Mouse (Mus musculus) hindbrain, embryonic 16.5 days (tissue): ENCODE measurements around the gene Psenen. TPM values are rescaled to one million over a fixed set of nuclear protein-coding genes. Genes with fewer than 3 reads are reported as not detected.

Experiments used
- ATAC-seq: fragments of 200-750 bp; cut with Nextera tagmentation; 2 replicates; pipeline ENCODE4 v1.8.0; 2017; ENCODE audit warnings: moderate TSS enrichment, moderate library complexity
- H3K27ac ChIP-seq: fragments of 300-500 bp; sonication (generic); 2 replicates; pipeline ENCODE4 v1.5.1; 2014; ENCODE audit warnings: low read depth, mild to moderate bottlenecking, control low read depth, low read length, moderate library complexity
- H3K27me3 ChIP-seq: fragments of 300-500 bp; sonication (generic); replicated peaks from 2 replicates; pipeline ENCODE4 v1.6.1; 2014; ENCODE audit warnings: low read length; ENCODE audit not compliant: control insufficient read depth, insufficient read depth
- H3K36me3 ChIP-seq: fragments of 300-500 bp; sonication (generic); 2 replicates; pipeline ENCODE4 v1.6.1; 2014; ENCODE audit warnings: mild to moderate bottlenecking, low read length, moderate library complexity, mixed read lengths; ENCODE audit not compliant: control insufficient read depth, insufficient read depth
- H3K4me1 ChIP-seq: fragments of 300-500 bp; sonication (generic); 2 replicates; pipeline ENCODE4 v1.6.1; 2014; ENCODE audit warnings: low read depth, low read length; ENCODE audit not compliant: control insufficient read depth, insufficient read depth
- H3K4me2 ChIP-seq: fragments of 300-500 bp; sonication (generic); 2 replicates; pipeline ENCODE4 v1.6.1; 2014; ENCODE audit warnings: mild to moderate bottlenecking, low read length, control low read depth, moderate library complexity
- H3K4me3 ChIP-seq: fragments of 300-500 bp; sonication (generic); 2 replicates; pipeline ENCODE4 v1.5.1; 2014; ENCODE audit warnings: mild to moderate bottlenecking, low read length, control low read depth, moderate library complexity
- H3K9ac ChIP-seq: fragments of 300-500 bp; sonication (generic); 2 replicates; pipeline ENCODE4 v1.6.1; 2014; ENCODE audit warnings: low read depth, mild to moderate bottlenecking, control low read depth, low read length, moderate library complexity
- H3K9me3 ChIP-seq: fragments of 300-500 bp; sonication (generic); 2 replicates; pipeline ENCODE4 v1.6.1; 2014; ENCODE audit warnings: mild to moderate bottlenecking, low read length, moderate library complexity; ENCODE audit not compliant: control insufficient read depth
- WGBS: fragments of 180-500 bp; shearing (Covaris S2); extraction: QIAGEN DNeasy Blood & Tissue Kit; methylation state at CpG from one replicate; pipeline ENCODE4 v1.1.7; 2014; 5-methylcytosine and 5-hydroxymethylcytosine counted together
- polyA plus RNA-seq: library from polyadenylated mRNA; unstranded; fragments of >200 nt; fragmentation: Nextera tagmentation; extraction: Ambion mirVana; gene quantifications from 2 replicates; pipeline ENCODE4 v1.2.1, GENCODE M21; 2015

The Psenen gene
- polyA plus RNA-seq, 1 experiment from 2014 or later = 132 TPM

GRCm38 (mm10) chr7:30590927-30591604 is 27.6 kb upstream of the Psenen start:
- 82% methylated on average over 9 of the region's 9 CpGs for WGBS
- Histone ChIP-seq H3K27me3 (no peaks in the 10 kb centered on the region), H3K9me3 (no peaks in the 10 kb centered on the region), H3K27ac (no peak overlapping the region), H3K9ac (no peak overlapping the region), H3K4me3 (no peak overlapping the region), H3K4me1 (peaks cover 19% of the 10 kb centered on the region), H3K4me2 (no peak overlapping the region), H3K36me3 (peaks cover 3% of the 10 kb centered on the region; the same call in 1 of the 2 replicates)
- no peak for ATAC-seq

GRCm38 (mm10) chr7:30589435-30590301 is 26.2 kb upstream of the Psenen start:
- H3K4me2 ChIP-seq = peak overlapping the region; percentile 84
- 27% methylated on average over 40 of the region's 40 CpGs for whole genome bisulfite sequencing
- H3K27ac ChIP-seq = peak overlapping the region; percentile 93
- peak; percentile 62 for ATAC-seq
- no peaks in the 10 kb centered on the region for H3K9me3 ChIP-seq
- H3K27me3 ChIP-seq = no peaks in the 10 kb centered on the region
- peak overlapping the region; percentile 97 for H3K4me3 ChIP-seq
- peaks cover 15% of the 10 kb centered on the region for H3K36me3 ChIP-seq
- H3K4me1 ChIP-seq = peaks cover 19% of the 10 kb centered on the region
- H3K9ac ChIP-seq = peak overlapping the region; percentile 100

- H3K9ac ChIP-seq = peak within 1 kb of the TSS; percentile 100
- peak; percentile 96 for ATAC-seq
- no peaks in the 10 kb centered on the region for H3K27me3 ChIP-seq
- H3K36me3 ChIP-seq = peaks cover 18% of the 10 kb centered on the region
- H3K4me3 ChIP-seq = peak within 1 kb of the TSS; percentile 97
- H3K4me1 ChIP-seq = peaks cover 19% of the 10 kb centered on the region
- H3K27ac ChIP-seq = peak within 1 kb of the TSS; percentile 93
- WGBS = under 1% methylated on average over 53 of the region's 68 CpGs
- H3K4me2 ChIP-seq = peak within 1 kb of the TSS; percentile 84
- no peaks in the 10 kb centered on the region for H3K9me3 ChIP-seq
These were observed 25.4 kb upstream of the Psenen start, which contains the start of gene Kmt2b for GRCm38 (mm10) chr7:30588676-30589434. Gene Kmt2b (minus strand): TSS chr7:30588726.

GRCm38 (mm10) chr7:30587842-30588667 is 24.6 kb upstream of the Psenen start:
- peak; percentile 25 for ATAC-seq
- H3K4me2 ChIP-seq = peak overlapping the region; percentile 83
- peak overlapping the region; percentile 97 for H3K4me3 ChIP-seq
- H3K9ac ChIP-seq = peak overlapping the region; percentile 100
- peak overlapping the region; percentile 93 for H3K27ac ChIP-seq
- no peaks in the 10 kb centered on the region for H3K27me3 ChIP-seq
- H3K36me3 ChIP-seq = peaks cover 26% of the 10 kb centered on the region
- H3K4me1 ChIP-seq = peaks cover 19% of the 10 kb centered on the region
- no peaks in the 10 kb centered on the region for H3K9me3 ChIP-seq
- 0% methylated on average over 56 of the region's 67 CpGs for WGBS

- peak overlapping the region; percentile 27; the same call in 1 of the 2 replicates for H3K9ac ChIP-seq
- H3K4me3 ChIP-seq = no peak overlapping the region
- no peak for ATAC-seq
- peaks cover 19% of the 10 kb centered on the region for H3K4me1 ChIP-seq
- 88% methylated on average over 28 of the region's 28 CpGs for WGBS
- H3K27ac ChIP-seq = peak overlapping the region; percentile 7; the same call in 1 of the 2 replicates
- no peaks in the 10 kb centered on the region for H3K9me3 ChIP-seq
- H3K36me3 ChIP-seq = peaks cover 40% of the 10 kb centered on the region
- H3K4me2 ChIP-seq = peak overlapping the region; percentile 83; the same call in 1 of the 2 replicates
- no peaks in the 10 kb centered on the region for H3K27me3 ChIP-seq
These were observed 23.1 kb upstream of the Psenen start for GRCm38 (mm10) chr7:30586455-30587020.

- 97% methylated on average over 7 of the region's 7 CpGs for WGBS
- Histone ChIP-seq H3K4me1 (peaks cover 19% of the 10 kb centered on the region), H3K4me3 (no peak overlapping the region), H3K9ac (no peak overlapping the region), H3K27ac (no peak overlapping the region), H3K9me3 (no peaks in the 10 kb centered on the region), H3K4me2 (no peak overlapping the region), H3K36me3 (peaks cover 50% of the 10 kb centered on the region), H3K27me3 (no peaks in the 10 kb centered on the region)
- ATAC-seq = no peak
These were observed 21.7 kb upstream of the Psenen start for GRCm38 (mm10) chr7:30585170-30585569.

- Histone ChIP-seq H3K9ac (no peak overlapping the region), H3K27ac (no peak overlapping the region), H3K4me2 (no peak overlapping the region), H3K4me1 (peaks cover 13% of the 10 kb centered on the region), H3K9me3 (no peaks in the 10 kb centered on the region), H3K27me3 (no peaks in the 10 kb centered on the region), H3K4me3 (no peak overlapping the region), H3K36me3 (peaks cover 58% of the 10 kb centered on the region)
- WGBS = 93% methylated on average over 10 of the region's 10 CpGs
- ATAC-seq = no peak
These were observed 20.9 kb upstream of the Psenen start for GRCm38 (mm10) chr7:30584339-30584738.

GRCm38 (mm10) chr7:30581547-30581946 is 18.1 kb upstream of the Psenen start:
- no peak for ATAC-seq
- no peaks in the 10 kb centered on the region for H3K9me3 ChIP-seq

More at GRCm38 (mm10) chr7:30581547-30581946, 18.1 kb upstream of the Psenen start:
- Histone ChIP-seq H3K4me1 (peaks cover 3% of the 10 kb centered on the region), H3K27me3 (no peaks in the 10 kb centered on the region), H3K27ac (no peak overlapping the region), H3K9ac (no peak overlapping the region), H3K4me3 (no peak overlapping the region), H3K4me2 (no peak overlapping the region), H3K36me3 (peaks cover 82% of the 10 kb centered on the region)
- 92% methylated on average over 16 of the region's 16 CpGs for WGBS
